Mouse (Mus musculus): ENCODE data around the gene Syn2.

Syn2 gene

GRCm38 (mm10) chr6:115245500-115246058 lies 110.9 kb downstream of the Syn2 start:
- no peak for DNase-seq (ENCODE audit: low spot score)

DNA sequence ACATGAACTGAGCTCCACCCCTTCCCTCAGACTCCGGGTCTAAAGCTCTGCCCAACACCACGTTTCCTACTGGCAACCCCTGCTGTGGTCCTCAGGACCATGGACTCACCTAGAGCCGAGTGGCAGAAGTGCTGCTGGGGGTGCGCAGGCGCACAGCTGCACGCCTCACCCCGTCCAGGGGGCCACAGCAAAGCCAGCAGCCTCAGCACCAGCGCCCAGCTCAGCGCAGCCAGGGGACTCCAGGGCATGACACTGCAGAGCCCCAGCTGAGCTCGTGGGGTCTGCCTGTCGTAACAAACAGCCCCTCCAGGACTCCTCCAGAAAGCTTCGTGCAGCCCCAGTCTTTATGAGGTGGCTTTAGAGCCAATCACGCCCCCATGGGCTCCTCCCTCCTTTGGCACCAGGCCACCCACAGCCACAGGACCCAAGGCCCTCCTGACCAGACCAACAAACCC lies 116.9 kb downstream of the Syn2 start:
- no peak for DNase-seq (ENCODE audit: low spot score)

- DNase-seq (ENCODE audit: low spot score), result no peak
Measured at GRCm38 (mm10) chr6:115252099-115252873, 117.6 kb downstream of the Syn2 start, which contains the start of gene Timp4. Timp4 (minus strand) TSS chr6:115252205.

DNA sequence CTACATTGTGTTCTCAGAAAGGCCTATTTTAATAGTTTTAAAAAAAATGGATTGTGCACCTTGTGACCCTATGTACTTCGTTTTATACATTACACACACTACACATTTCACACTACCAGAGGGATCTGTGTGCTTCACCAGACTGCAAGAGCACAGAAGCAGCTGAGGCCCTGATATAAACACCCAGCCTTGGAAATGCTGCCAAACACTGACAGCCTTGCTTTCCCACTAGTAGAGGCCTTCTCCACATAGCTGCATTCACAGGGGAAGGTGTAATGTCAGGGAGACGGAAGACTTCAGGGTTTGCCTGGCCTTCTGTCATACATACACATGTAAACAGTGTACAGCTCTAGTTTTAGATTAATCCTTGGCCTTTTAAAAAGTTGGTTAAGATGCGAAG lies 120.5 kb downstream of the Syn2 start:
- DNase-seq (ENCODE audit: low spot score), result no peak

GRCm38 (mm10) chr6:115260507-115260906 lies 125.8 kb downstream of the Syn2 start:
- no peak for DNase-seq (ENCODE audit: low spot score)

DNA sequence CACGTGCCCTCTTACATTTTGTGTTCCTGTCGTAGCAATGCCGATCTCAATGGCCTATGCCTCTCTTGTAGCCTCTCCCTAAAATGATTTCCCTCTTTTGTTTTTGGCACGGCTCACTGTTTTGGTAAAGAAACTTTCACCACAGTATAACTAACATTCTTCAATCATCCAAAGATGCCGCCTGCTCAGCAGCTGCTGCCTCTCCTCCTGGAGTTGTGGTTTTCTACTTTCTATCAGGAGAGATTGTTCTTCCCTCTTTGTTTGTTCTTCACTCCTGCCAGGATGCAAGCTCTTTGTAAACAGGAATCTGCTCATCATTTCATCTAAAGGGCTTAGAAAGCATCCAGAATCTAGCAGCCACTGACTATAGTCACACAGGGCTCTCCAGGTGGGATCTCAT lies 132.1 kb downstream of the Syn2 start:
- DNase-seq (ENCODE audit: low spot score), result no peak

GRCm38 (mm10) chr6:115267916-115268315 lies 133.2 kb downstream of the Syn2 start:
- peak; percentile 21 for DNase-seq (ENCODE audit: low spot score)

DNA sequence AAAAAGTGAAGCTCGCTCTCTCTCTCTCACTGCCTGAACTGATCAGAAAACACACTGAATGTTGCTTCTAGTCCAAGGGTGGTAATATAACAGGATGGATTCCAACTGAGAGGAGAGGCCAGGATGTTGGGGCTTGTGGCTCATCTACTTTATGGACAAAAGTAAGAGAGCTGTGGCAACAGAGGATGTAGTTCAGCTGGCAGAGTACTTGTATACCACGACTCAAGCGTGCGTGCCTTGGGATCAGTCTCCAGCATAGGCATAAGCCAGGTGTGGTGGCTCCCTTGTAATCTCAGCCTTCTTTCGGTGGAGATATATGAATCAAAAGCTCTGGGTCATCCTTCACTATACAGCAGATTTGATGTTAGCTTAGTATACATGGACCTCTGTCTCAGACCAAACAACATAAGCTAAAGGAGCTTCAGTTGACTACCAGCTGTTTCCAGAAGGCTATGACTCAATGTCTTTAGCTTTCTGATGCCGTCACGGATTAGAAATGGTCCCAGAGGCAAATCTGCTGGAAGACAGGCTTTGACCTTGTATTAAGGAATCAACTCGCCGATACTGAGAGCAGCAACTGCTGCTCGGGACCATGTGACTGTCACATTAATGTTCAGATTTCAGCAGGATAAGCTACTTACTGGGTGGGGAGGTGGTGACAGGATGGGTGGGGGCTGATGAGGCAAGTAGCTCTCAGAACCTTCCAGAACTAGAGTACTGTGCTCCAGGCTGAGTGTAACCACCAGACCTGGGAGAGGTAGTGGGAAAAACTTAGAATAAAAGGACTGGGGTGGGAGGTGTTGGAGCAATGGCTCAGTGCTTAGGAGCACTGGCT lies 134.1 kb downstream of the Syn2 start:
- DNase-seq (ENCODE audit: low spot score), result no peak

GRCm38 (mm10) chr6:115269561-115269960 lies 134.9 kb downstream of the Syn2 start:
- DNase-seq (ENCODE audit: low spot score), result no peak

DNA sequence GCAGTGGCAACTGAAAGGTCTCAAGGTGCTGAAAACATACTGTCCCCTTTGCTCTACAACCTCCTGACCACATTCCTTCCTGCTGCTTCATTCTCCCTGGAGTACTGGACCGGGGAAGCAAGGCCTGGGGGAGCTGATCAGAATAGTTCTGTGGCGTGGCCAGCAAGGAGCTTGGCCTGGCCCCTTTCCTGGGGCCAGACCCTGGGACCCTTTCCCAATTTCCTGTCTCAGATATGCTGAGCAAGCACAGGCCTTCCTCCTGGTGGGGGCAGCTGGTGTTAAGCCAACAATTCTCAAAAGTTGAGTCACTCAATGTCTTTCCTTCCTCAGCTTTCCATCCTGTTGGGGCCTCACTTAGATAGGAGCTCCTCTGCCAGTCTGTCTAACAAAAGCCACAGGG lies 135.4 kb downstream of the Syn2 start:
- DNase-seq (ENCODE audit: low spot score), result no peak

- no peak for DNase-seq (ENCODE audit: low spot score)
Measured at GRCm38 (mm10) chr6:115271326-115271725, 136.6 kb downstream of the Syn2 start.

- DNase-seq (ENCODE audit: low spot score), result no peak
Measured at GRCm38 (mm10) chr6:115271866-115272271, 137.2 kb downstream of the Syn2 start.

GRCm38 (mm10) chr6:115273346-115273745 lies 138.6 kb downstream of the Syn2 start:
- no peak for DNase-seq (ENCODE audit: low spot score)

DNA sequence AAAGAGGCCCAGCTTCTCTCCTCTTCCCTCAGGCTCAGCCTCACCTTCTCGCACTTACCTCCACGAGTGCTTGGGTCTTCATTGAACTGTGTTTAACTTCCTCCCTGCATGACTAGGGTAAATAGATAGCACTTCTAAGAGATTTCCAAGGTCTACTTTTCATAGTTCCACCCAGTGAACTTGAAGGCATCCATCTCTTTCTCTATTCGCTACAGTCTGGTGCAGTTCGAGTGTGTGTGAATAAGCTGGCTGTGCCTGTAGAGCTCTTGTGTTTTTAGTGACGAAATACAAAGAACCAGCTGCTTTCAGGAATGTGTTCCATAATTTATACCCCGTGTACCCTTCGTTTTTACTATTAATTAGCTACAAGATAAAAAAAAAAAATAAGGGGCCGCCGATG lies 140.0 kb downstream of the Syn2 start:
- no peak for DNase-seq (ENCODE audit: low spot score)

DNA sequence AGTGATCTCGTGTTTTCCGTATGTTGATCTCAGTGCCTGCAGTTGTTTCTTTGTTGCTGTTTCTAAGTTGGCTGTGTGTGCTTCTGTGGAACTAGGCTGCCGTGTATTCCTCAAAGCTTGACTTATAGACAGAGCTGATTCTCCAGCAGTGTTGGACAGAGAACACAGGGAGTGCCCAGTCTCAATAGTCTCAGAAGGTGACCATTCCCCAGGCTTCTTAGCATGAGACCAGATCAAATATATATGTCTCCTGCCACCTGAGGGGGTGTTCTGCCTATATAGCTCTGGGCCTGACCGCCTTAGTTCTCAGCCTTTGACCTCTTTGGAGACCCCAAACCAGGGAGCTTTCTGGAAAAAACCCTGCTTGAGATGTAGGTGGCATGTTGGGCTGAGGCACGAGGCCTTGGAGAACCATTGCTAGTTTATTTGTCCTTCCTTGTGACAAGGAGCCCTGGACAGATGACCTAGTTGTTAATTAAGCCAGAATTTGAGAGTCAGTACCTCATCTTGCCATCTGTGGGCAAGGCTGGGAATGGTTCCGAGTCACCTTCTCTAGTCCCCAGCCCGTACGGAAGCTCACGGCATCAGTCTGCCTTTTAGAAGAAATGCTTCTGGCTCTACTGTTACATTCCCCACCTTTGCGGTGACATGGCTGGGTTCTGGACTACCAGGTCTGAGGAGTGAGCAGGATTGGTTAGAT lies 140.6 kb downstream of the Syn2 start:
- DNase-seq (ENCODE audit: low spot score), result no peak

DNA sequence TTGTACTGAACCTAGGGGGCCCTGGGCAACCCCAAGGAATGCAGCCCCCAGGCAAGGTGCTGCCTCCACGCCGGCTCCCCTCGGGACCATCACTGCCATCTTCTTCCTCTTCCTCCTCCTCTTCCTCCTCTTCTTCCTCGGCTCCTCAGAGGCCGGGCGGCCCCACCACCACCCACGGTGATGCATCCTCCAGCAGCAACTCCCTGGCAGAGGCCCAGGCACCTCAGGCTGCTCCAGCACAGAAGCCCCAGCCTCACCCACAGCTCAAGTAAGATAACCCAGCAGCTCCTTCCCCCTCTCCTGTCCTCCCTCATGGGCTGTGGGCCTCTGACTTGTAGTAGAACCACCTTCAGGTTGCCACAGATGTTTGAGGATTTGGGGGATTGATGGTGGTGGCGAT lies 143.4 kb downstream of the Syn2 start:
- DNase-seq (ENCODE audit: low spot score), result no peak

DNA sequence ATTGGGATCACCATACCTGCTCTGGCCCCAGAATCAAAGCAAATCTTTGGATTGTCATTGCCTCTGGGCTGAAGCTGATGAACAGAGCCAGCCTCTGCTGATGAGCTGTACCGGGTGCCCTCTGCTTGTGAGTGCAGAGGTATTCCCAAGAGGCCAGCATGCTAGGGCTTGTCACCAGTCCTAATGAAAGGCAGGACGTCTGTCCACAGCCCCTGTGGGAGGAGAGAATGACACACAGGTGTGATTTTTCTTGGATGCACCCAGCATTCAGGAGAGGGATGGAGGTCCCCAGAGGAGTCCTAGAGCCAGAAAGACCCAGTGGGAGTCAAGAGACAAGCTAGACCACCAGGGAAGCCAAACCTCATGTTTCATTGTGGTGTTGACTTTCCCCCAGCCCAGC lies 144.9 kb downstream of the Syn2 start:
- no peak for DNase-seq (ENCODE audit: low spot score)

GRCm38 (mm10) chr6:115284153-115284552 lies 149.5 kb downstream of the Syn2 start:
- no peak for DNase-seq (ENCODE audit: low spot score)

DNA sequence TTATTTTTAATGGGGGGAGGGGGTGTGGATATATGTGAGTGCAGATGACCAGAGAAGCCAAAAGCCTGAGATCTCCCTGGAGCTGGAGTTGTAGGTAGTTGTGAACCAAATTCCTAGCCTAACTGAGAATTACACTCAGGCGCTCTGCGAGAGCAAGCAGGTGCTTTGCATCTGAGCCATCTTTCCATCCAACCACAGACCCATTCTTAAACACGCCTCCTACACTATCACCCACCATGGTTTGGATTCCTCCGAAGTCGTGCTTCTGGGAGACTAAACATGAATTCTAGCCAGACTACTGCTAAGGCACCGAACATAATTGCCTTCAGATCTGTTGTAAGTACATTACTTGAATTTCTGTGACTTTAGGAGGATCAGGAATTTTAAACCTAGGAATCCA lies 151.7 kb downstream of the Syn2 start:
- no peak for DNase-seq (ENCODE audit: low spot score)

DNA sequence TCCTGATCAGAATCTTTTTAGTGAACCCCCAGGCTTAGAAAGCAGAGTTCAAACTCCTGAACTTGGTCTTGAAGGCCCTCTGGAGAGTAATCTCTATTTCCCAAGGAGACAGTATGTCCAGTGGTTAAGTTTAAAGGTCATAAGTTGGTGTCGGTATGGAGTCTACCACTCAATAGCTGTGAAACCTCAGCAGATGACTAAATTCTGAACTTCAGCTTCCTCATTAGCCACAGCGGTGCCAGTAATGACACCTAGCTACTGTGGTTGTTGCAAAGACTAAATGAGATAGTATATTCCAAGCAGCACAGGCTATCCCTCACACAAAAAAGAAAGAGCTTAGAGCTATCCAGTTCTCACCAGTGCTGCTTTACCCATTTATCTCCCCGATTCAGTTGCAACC lies 153.5 kb downstream of the Syn2 start:
- DNase-seq (ENCODE audit: low spot score), result no peak

GRCm38 (mm10) chr6:115290561-115290960 lies 155.9 kb downstream of the Syn2 start:
- DNase-seq (ENCODE audit: low spot score), result no peak

DNA sequence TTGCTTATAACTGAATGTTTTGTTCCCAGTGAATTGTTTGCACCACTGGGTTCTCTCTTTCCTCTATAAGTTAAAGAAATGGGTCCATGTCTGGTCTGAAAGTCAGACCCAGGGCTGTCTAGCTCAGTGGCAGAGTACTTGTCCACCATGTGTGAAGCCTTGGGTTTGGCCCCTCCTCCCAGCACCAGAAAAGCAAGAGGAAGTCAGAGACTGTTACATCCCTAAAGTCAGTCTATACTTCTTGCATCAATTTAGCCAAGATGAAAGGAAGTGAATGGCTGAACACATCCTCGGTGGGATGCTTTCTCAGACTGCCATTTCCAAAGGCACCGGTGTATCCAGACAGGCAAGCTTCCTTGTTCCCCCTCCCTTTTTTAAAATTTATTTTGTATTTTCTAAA lies 156.4 kb downstream of the Syn2 start:
- no peak for DNase-seq (ENCODE audit: low spot score)
